Mouse (Mus musculus) frontal cortex, postnatal 14 days (tissue): ENCODE data around the gene Osbp.
A peak's percentile ranks its signal among the peaks of the same experiment; 100 is the strongest.
"Not testable (repeated sequence)": the region's sequence is repeated elsewhere in the genome, so short reads cannot be mapped to it uniquely, and the experiment has no call there.

Experiments
- DNase-seq, 2 experiments: peaks; one replicate each; pipeline ENCODE4 v3.0.0; 2022; ENCODE audit warnings: low spot score in 2 of 2

Gene Osbp

GRCm38 (mm10) chr19:11965023-11965942 is at the start of gene Osbp:
Gene Osbp (plus strand): TSS chr19:11965941.
- DNase-seq, result peak; percentile 99 to 100

GRCm38 (mm10) chr19:11922068-11922467 is 43.7 kb upstream of the Osbp start:
- no peak for DNase-seq

- not testable (repeated sequence) for DNase-seq
Observed at GRCm38 (mm10) chr19:11922515-11922914, 43.2 kb upstream of the Osbp start.

- DNase-seq, result no peak
Observed at GRCm38 (mm10) chr19:11926380-11926779, 39.4 kb upstream of the Osbp start.

- DNase-seq, result no peak
Observed at GRCm38 (mm10) chr19:11928025-11928748, 37.6 kb upstream of the Osbp start.

GRCm38 (mm10) chr19:11946460-11946859 is 19.3 kb upstream of the Osbp start:
- DNase-seq, result not testable (repeated sequence)

GRCm38 (mm10) chr19:11949878-11950277 is 15.9 kb upstream of the Osbp start:
- DNase-seq, result no peak

- no peak for DNase-seq
Observed at GRCm38 (mm10) chr19:11950747-11951146, 15.0 kb upstream of the Osbp start.

GRCm38 (mm10) chr19:11954206-11954605 is 11.5 kb upstream of the Osbp start:
- DNase-seq, result no peak

- DNase-seq, result no peak
Observed at GRCm38 (mm10) chr19:11956636-11957035, 9.1 kb upstream of the Osbp start.

- no peak for DNase-seq
Observed at GRCm38 (mm10) chr19:11957396-11957795, 8.3 kb upstream of the Osbp start.

GRCm38 (mm10) chr19:11957846-11958245 is 7.9 kb upstream of the Osbp start:
- no peak for DNase-seq

- DNase-seq, result no peak
Observed at GRCm38 (mm10) chr19:11964266-11964665, 1.5 kb upstream of the Osbp start.

- peak; percentile 33 to 49 for DNase-seq
Observed at GRCm38 (mm10) chr19:11966201-11966636, 478 bp downstream of the Osbp start.

- DNase-seq, result no peak
Observed at GRCm38 (mm10) chr19:11969155-11970050, 3.7 kb downstream of the Osbp start.

GRCm38 (mm10) chr19:11973511-11974222 is 7.9 kb downstream of the Osbp start:
- DNase-seq, result no peak

GRCm38 (mm10) chr19:11974223-11974540 is 8.4 kb downstream of the Osbp start:
- DNase-seq, result no peak

- DNase-seq, result no peak
Observed at GRCm38 (mm10) chr19:11975683-11976082, 9.9 kb downstream of the Osbp start.

- DNase-seq, result no peak
Observed at GRCm38 (mm10) chr19:11977363-11977762, 11.6 kb downstream of the Osbp start.

GRCm38 (mm10) chr19:11980471-11980870 is 14.7 kb downstream of the Osbp start:
- no peak for DNase-seq

- DNase-seq, result not testable (repeated sequence)
Observed at GRCm38 (mm10) chr19:11984614-11985013, 18.9 kb downstream of the Osbp start.
